Mouse (Mus musculus): ENCODE results near the gene Taar8a. TPM values are rescaled to one million over a fixed set of nuclear protein-coding genes. Genes with fewer than 3 reads are reported as not detected.
"Not testable (repeated sequence)": the region's sequence is repeated elsewhere in the genome, so short reads cannot be mapped to it uniquely, and the experiment has no call there.

Gene Taar8a
- polyA plus RNA-seq (2014; fragmentation: Nextera tagmentation; extraction: Ambion mirVana), result not detected in 2 replicates

GRCm38 (mm10) chr10:24076200-24076599, at the start of gene Taar8a:
TSS of gene Taar8a (plus strand) at chr10:24076500.
- H3K9ac ChIP-seq (ENCODE audit: low read depth, low read length); H3K27ac ChIP-seq (ENCODE audit: low read depth, low read length); H3K4me2 ChIP-seq (replicated peaks; ENCODE audit: low read depth, low read length); DNase-seq (ENCODE audit: low spot score); H3K4me1 ChIP-seq (replicated peaks; ENCODE audit: control insufficient read depth, insufficient read depth, low read length); ATAC-seq (ENCODE audit: low FRiP score); H3K36me3 ChIP-seq (ENCODE audit: control insufficient read depth, insufficient read depth, low read length); H3K9me3 ChIP-seq (ENCODE audit: control insufficient read depth, low read length); H3K4me3 ChIP-seq (ENCODE audit: low read depth, low read length); H3K27me3 ChIP-seq (ENCODE audit: control insufficient read depth, insufficient read depth, low read length): not testable (repeated sequence)
- WGBS, result 85% methylated on average over 2 of the region's 4 CpGs

- ATAC-seq (ENCODE audit: low FRiP score), result no peak
- no peak within 1 kb of the TSS for H3K4me2 ChIP-seq (replicated peaks; ENCODE audit: low read depth, low read length)
- H3K36me3 ChIP-seq (ENCODE audit: control insufficient read depth, insufficient read depth, low read length), result no peaks in the 10 kb centered on the region
- no peak within 1 kb of the TSS for H3K9ac ChIP-seq (ENCODE audit: low read depth, low read length)
- H3K27me3 ChIP-seq (ENCODE audit: control insufficient read depth, insufficient read depth, low read length), result no peaks in the 10 kb centered on the region
- no peak within 1 kb of the TSS for H3K4me3 ChIP-seq (ENCODE audit: low read depth, low read length)
- no peaks in the 10 kb centered on the region for H3K4me1 ChIP-seq (replicated peaks; ENCODE audit: control insufficient read depth, insufficient read depth, low read length)
- no peaks in the 10 kb centered on the region for H3K9me3 ChIP-seq (ENCODE audit: control insufficient read depth, low read length)
- no peak within 1 kb of the TSS for H3K27ac ChIP-seq (ENCODE audit: low read depth, low read length)
- no peak for DNase-seq (ENCODE audit: low spot score)
Observed at GRCm38 (mm10) chr10:24026922-24027321, 49.4 kb upstream of the Taar8a start, which contains the start of gene Taar7d. TSS of gene Taar7d (plus strand) at chr10:24027222.

- Histone ChIP-seq H3K36me3 (ENCODE audit: control insufficient read depth, insufficient read depth, low read length) (no peaks in the 10 kb centered on the region), H3K9me3 (ENCODE audit: control insufficient read depth, low read length) (no peaks in the 10 kb centered on the region), H3K27me3 (ENCODE audit: control insufficient read depth, insufficient read depth, low read length) (no peaks in the 10 kb centered on the region), H3K4me2 (replicated peaks; ENCODE audit: low read depth, low read length) (no peak overlapping the region), H3K27ac (ENCODE audit: low read depth, low read length) (no peak overlapping the region), H3K9ac (ENCODE audit: low read depth, low read length) (no peak overlapping the region), H3K4me1 (replicated peaks; ENCODE audit: control insufficient read depth, insufficient read depth, low read length) (no peaks in the 10 kb centered on the region), H3K4me3 (ENCODE audit: low read depth, low read length) (no peak overlapping the region)
- ATAC-seq (ENCODE audit: low FRiP score) (no peak), DNase-seq (ENCODE audit: low spot score) (no peak)
Observed at GRCm38 (mm10) chr10:24031347-24031746, 45.0 kb upstream of the Taar8a start.

GRCm38 (mm10) chr10:24037314-24037713, 39.0 kb upstream of the Taar8a start, which contains the start of gene Taar7e:
TSS of gene Taar7e (plus strand) at chr10:24037614.
- WGBS, result 97% methylated on average over 2 of the region's 2 CpGs

DNA sequence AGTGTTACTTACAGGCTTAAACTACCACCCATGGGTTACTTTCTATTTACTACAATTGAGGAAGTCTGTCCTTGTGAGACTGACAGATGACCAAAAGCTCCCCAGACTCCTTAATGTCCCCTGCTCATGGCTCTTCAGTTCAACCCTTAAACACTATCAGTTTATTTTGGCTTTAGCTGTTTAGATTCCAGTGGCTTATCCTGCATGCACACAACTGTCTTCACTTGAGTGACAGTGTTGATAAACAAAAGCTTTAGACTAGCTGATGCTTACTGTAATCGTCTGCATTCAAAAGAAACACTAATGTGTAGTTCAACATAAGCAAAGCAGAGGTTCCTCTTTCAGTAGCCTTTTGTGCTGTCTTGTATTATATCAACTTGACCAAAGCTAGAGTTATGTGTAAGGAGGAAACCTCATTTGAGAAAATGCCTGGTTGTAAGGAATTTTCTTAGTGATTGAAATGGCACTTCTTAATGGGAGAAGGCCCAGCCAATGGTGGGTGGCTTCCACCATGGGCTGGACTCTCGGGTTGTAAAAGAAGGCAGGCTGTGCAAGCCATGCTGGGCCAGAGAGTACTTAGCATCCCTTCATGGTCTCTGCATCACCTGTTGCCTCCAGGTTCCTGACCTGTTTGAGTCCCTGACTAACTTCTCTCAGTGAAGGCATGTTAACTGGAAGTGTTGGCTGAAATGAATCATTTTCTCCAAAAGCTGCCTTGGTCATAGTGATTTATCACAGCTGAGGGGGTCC, 36.0 kb upstream of the Taar8a start:
- ATAC-seq (ENCODE audit: low FRiP score) (no peak), DNase-seq (ENCODE audit: low spot score) (no peak)
- no peak overlapping the region for H3K27ac ChIP-seq (ENCODE audit: low read depth, low read length)
- no peak overlapping the region for H3K4me3 ChIP-seq (ENCODE audit: low read depth, low read length)
- no peaks in the 10 kb centered on the region for H3K9me3 ChIP-seq (ENCODE audit: control insufficient read depth, low read length)
- no peaks in the 10 kb centered on the region for H3K27me3 ChIP-seq (ENCODE audit: control insufficient read depth, insufficient read depth, low read length)
- WGBS, result 74% methylated on average over 2 of the region's 2 CpGs
- no peak overlapping the region for H3K9ac ChIP-seq (ENCODE audit: low read depth, low read length)
- H3K4me2 ChIP-seq (replicated peaks; ENCODE audit: low read depth, low read length), result no peak overlapping the region
- H3K36me3 ChIP-seq (ENCODE audit: control insufficient read depth, insufficient read depth, low read length), result no peaks in the 10 kb centered on the region
- no peaks in the 10 kb centered on the region for H3K4me1 ChIP-seq (replicated peaks; ENCODE audit: control insufficient read depth, insufficient read depth, low read length)

More at GRCm38 (mm10) chr10:24037314-24037713, 39.0 kb upstream of the Taar8a start, which contains the start of gene Taar7e:
- Histone ChIP-seq H3K27me3 (ENCODE audit: control insufficient read depth, insufficient read depth, low read length) (no peaks in the 10 kb centered on the region), H3K36me3 (ENCODE audit: control insufficient read depth, insufficient read depth, low read length) (no peaks in the 10 kb centered on the region), H3K4me1 (replicated peaks; ENCODE audit: control insufficient read depth, insufficient read depth, low read length) (no peaks in the 10 kb centered on the region), H3K9ac (ENCODE audit: low read depth, low read length) (no peak within 1 kb of the TSS), H3K27ac (ENCODE audit: low read depth, low read length) (no peak within 1 kb of the TSS), H3K9me3 (ENCODE audit: control insufficient read depth, low read length) (no peaks in the 10 kb centered on the region), H3K4me2 (replicated peaks; ENCODE audit: low read depth, low read length) (no peak within 1 kb of the TSS), H3K4me3 (ENCODE audit: low read depth, low read length) (no peak within 1 kb of the TSS)
- DNase-seq (ENCODE audit: low spot score) (no peak), ATAC-seq (ENCODE audit: low FRiP score) (no peak)

- DNase-seq (ENCODE audit: low spot score) (no peak), ATAC-seq (ENCODE audit: low FRiP score) (no peak)
Observed at GRCm38 (mm10) chr10:24049210-24049609, 27.1 kb upstream of the Taar8a start, which contains the start of gene Taar7f. TSS of gene Taar7f (plus strand) at chr10:24049510.

DNA sequence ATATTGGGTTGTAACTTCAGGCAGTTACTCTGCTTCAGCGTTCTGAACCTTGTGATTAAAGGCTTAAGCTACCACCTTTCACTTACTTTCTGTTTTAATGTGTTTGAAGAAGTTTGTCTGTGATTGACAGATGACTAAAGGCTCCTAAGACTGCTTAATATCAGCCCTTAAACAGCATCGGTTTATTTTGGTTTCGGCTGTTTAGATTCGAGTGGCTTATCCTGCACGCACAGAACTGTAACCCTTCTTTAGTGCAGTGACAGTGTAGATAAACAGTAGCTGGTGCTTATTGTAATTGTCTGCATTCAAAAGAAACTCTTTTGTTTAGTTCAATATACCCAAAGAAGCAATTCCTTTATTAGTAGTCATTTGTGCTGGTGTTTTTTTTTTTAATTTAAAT, 24.3 kb upstream of the Taar8a start:
- 86% methylated on average over 5 of the region's 5 CpGs for WGBS
- ATAC-seq (ENCODE audit: low FRiP score), result no peak

More at GRCm38 (mm10) chr10:24049210-24049609, 27.1 kb upstream of the Taar8a start, which contains the start of gene Taar7f:
- Histone ChIP-seq H3K4me3 (ENCODE audit: low read depth, low read length) (no peak within 1 kb of the TSS), H3K27ac (ENCODE audit: low read depth, low read length) (no peak within 1 kb of the TSS), H3K36me3 (ENCODE audit: control insufficient read depth, insufficient read depth, low read length) (no peaks in the 10 kb centered on the region), H3K27me3 (ENCODE audit: control insufficient read depth, insufficient read depth, low read length) (no peaks in the 10 kb centered on the region), H3K4me1 (replicated peaks; ENCODE audit: control insufficient read depth, insufficient read depth, low read length) (no peaks in the 10 kb centered on the region), H3K9me3 (ENCODE audit: control insufficient read depth, low read length) (no peaks in the 10 kb centered on the region), H3K9ac (ENCODE audit: low read depth, low read length) (no peak within 1 kb of the TSS), H3K4me2 (replicated peaks; ENCODE audit: low read depth, low read length) (no peak within 1 kb of the TSS)

GRCm38 (mm10) chr10:24058986-24059385, 17.3 kb upstream of the Taar8a start:
- Histone ChIP-seq H3K27ac (ENCODE audit: low read depth, low read length) (no peak overlapping the region), H3K9ac (ENCODE audit: low read depth, low read length) (no peak overlapping the region), H3K4me1 (replicated peaks; ENCODE audit: control insufficient read depth, insufficient read depth, low read length) (no peaks in the 10 kb centered on the region), H3K36me3 (ENCODE audit: control insufficient read depth, insufficient read depth, low read length) (no peaks in the 10 kb centered on the region), H3K4me2 (replicated peaks; ENCODE audit: low read depth, low read length) (no peak overlapping the region), H3K4me3 (ENCODE audit: low read depth, low read length) (no peak overlapping the region), H3K9me3 (ENCODE audit: control insufficient read depth, low read length) (no peaks in the 10 kb centered on the region), H3K27me3 (ENCODE audit: control insufficient read depth, insufficient read depth, low read length) (no peaks in the 10 kb centered on the region)
- DNase-seq (ENCODE audit: low spot score) (no peak), ATAC-seq (ENCODE audit: low FRiP score) (no peak)
- 95% methylated on average over 3 of the region's 3 CpGs for WGBS

More for the DNA sequence above, 24.3 kb upstream of the Taar8a start:
- H3K9me3 ChIP-seq (ENCODE audit: control insufficient read depth, low read length), result no peaks in the 10 kb centered on the region
- no peak overlapping the region for H3K4me3 ChIP-seq (ENCODE audit: low read depth, low read length)
- no peak overlapping the region for H3K9ac ChIP-seq (ENCODE audit: low read depth, low read length)
- no peaks in the 10 kb centered on the region for H3K36me3 ChIP-seq (ENCODE audit: control insufficient read depth, insufficient read depth, low read length)
- no peaks in the 10 kb centered on the region for H3K4me1 ChIP-seq (replicated peaks; ENCODE audit: control insufficient read depth, insufficient read depth, low read length)
- H3K27me3 ChIP-seq (ENCODE audit: control insufficient read depth, insufficient read depth, low read length), result no peaks in the 10 kb centered on the region
- no peak for DNase-seq (ENCODE audit: low spot score)
- H3K27ac ChIP-seq (ENCODE audit: low read depth, low read length), result no peak overlapping the region
- H3K4me2 ChIP-seq (replicated peaks; ENCODE audit: low read depth, low read length), result no peak overlapping the region

GRCm38 (mm10) chr10:24074751-24075150, 1.5 kb upstream of the Taar8a start:
- H3K9ac ChIP-seq (ENCODE audit: low read depth, low read length); H3K4me1 ChIP-seq (replicated peaks; ENCODE audit: control insufficient read depth, insufficient read depth, low read length); ATAC-seq (ENCODE audit: low FRiP score); H3K4me2 ChIP-seq (replicated peaks; ENCODE audit: low read depth, low read length); DNase-seq (ENCODE audit: low spot score); H3K27me3 ChIP-seq (ENCODE audit: control insufficient read depth, insufficient read depth, low read length); H3K27ac ChIP-seq (ENCODE audit: low read depth, low read length); H3K9me3 ChIP-seq (ENCODE audit: control insufficient read depth, low read length); H3K36me3 ChIP-seq (ENCODE audit: control insufficient read depth, insufficient read depth, low read length); H3K4me3 ChIP-seq (ENCODE audit: low read depth, low read length): not testable (repeated sequence)
- WGBS, result 43% methylated on average over 2 of the region's 2 CpGs
